Mouse (Mus musculus) frontal cortex, postnatal 14 days (tissue): ENCODE results near the gene Hscb.

Experiments used
- DNase-seq, 2 experiments: peaks; one replicate each; pipeline ENCODE4 v3.0.0; 2022; ENCODE audit warnings: low spot score in 2 of 2

Hscb gene

DNA sequence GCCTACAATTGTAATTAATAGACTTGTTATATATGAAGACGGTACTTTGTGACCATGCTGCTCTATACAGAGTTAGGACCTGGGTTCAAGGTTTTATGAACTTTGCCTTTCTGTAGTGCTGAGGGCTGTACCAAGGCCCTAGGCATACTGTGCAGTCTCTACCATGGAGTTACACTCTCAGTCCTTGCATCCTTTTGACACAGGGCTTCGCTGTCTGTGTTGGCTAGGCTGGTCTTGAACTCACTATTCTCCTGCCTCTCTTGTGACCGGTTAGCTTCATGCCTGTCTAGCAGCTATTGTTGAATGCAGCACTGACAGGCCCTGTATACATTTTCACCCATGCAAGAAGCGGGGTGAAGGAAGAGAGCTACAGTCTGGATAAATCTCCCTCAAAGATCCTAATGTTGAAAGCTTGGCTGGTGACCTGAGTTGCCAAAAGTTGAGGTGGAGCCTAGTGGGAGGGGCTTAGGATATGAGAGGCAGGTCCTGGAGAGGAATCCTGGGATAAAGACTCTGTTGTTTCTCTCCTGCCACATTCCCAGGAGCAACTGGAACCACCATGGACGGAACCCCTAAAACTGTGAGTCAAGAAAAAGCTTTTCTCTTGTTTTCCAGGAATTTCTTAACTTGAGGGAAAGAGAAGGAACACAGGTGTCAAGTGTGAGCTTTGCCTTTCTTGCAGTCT is 8.4 kb downstream of the Hscb start:
- DNase-seq, result no peak

DNA sequence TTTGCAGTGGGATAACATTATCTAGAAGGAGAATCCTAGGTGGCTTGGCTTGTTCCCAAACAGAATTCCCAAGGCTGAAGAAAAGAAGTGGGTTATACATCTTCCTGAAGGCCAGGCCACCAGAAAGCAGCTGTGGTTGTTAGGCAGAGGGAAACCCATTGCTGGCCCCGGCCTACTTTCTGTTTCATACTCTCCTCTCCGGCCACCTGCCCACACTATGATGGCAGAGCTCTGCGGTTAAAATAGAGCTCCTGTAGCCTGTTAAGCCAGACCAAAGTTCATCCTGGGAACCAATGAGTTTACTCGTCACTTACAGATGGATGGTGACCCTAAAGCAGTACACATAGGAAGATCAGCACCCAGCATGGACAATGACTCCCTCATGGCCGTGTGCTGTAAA is 12.0 kb downstream of the Hscb start:
- no peak for DNase-seq

DNA sequence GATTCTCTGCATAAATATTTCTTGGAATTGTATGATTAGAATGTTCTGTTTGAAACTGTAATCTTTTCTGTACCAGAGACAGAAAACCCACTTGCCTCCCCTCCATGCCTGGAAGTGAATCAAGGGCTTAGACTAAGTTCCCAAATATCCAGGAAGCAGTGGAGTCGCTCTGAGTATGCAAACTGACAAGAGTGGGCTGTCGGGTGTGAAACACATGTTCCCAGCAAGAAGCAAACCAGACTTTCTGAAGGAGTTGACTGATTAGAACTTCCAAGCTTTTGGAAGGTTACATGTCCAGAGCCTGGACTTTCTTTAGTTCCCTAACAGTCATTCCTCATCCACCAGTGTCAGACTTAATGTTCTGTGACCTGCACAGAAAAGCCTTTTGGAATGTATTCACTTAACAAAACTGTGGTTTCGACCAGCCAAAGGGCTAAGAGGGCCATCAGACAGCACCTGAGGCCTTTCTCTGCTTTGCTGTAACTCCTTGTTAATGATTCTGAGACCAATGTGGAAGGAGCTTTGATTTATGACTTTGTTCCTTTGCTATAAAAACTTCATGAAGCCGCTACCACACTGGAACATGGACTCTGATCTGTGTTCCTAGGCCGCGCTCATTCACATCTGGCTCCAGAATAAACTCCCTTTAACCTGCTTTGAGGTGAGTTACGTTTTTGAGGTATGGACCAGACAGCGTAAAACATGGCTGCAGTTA is 12.6 kb downstream of the Hscb start:
- no peak for DNase-seq

DNA sequence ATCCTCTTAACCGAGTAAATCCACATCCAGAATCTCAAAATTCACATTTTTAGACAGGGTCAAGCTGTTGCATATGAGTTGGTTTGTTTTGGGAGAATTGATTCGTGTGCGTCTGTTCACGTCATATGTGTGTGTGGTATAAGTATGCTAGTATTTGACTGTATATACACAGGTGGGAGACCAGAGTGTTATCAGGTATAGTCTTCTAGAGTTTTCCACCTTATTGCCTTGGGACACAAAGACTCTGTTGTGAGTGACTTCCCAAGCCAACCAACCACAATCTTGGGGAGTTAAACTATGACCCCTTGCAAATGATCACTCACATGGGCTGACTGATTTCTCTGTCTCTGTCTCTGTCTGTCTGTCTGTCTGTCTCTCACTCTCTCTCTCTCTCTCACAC is 15.2 kb downstream of the Hscb start:
- DNase-seq, result no peak

DNA sequence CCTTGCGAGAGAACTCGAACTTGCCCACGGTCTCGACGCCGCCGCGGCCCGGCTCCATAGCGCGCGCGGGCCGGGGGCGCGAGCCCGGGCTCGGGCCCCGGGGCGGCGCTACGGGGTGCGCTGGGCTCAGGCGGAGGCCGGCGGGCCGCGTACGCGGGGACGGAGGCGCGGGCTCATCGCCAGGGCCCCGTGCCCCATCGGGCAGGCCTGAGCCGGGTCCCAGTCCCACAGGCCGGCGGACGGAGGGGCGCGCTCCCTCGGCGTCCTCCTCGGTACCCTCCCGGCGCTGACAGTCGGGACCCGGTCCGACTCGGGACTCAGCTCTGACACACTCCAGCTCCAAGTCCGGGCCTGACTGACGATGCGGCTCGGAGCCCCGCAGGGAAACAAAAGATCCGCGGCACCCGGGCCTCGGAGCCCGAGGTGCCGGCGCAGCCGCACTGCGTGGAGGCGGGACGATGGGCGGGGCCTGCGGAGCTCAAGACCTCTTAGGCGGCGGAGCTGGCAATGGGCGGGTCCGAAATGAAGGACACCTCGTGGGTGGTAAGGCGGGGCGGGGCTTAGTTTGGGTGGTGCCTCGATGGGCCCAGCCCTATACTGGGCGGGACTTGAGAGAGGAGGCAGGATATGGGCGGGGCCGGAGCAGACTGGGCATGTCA is 29.8 kb downstream of the Hscb start, which contains the start of gene Ulk1:
Ulk1 (minus strand) TSS at position 431 of the 659 bp plus-strand sequence.
- DNase-seq, result peak; percentile 99

DNA sequence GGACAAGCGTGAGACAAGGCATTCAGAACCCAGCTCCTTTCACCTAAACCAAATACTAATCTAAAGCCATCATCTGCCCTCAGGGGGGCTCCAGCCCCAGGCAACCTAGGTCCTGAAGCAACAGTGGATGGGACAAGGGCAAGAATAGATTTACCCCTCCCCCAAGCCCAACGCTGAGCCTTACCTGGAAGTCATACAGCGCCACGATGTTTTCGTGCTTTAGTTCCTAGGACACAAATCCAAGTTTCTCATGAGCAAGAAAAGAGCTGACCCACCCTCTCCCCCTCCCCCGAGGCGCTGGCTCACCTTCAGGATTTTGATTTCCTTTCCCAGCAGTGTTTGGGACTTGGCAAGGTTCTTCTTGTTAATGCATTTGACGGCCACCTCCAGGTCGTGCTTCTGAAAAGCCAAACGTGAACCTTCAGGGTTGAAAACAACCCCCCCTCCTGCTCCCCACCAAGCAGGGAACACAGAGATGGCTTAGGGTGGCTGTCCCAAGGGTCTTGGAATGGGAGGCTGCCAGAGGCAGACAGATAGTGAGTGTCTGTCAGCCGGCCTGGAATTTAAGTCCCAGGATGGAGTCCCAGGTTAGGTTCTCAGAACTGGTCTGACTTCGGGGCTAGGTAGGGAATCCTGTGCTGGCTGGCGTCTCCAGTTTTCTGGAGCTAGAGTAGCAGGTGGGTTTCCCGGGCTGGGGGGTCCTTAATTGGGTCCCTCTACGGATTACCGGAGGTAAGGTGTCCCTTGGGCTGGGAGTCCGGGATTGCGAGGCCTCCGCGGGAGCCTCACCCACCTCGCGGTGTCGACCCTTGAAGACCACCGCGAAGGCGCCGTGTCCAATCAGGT is 30.5 kb downstream of the Hscb start:
- no peak for DNase-seq

DNA sequence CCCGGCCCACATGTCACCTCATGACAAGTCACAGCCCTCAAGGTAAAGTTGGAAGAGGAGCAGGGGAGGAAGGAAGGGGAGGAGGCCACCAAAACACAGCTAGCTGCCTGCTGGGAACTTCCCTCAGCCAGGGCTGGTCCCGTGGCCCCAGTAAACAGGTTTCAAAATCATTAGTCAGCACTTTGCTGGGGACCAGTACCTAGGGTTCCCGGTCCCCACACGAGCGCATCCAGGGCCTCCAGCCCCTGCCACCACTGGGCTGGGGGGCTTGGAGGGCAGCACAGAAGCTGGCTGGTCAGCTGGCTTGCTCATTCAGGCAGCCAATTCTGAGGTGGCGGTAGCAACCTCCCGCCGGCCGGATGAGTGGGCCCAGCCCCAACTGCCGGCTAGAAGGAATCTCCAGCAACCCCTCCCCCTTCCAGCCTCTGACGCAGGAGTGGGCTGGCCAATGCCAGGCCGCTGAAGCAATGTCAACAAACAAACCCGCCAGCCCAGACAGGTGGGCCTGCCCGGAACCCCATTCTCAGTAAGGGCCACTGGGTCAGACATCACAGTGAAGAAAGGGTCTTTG is 31.4 kb downstream of the Hscb start:
- DNase-seq, result peak; percentile 71 to 74

DNA sequence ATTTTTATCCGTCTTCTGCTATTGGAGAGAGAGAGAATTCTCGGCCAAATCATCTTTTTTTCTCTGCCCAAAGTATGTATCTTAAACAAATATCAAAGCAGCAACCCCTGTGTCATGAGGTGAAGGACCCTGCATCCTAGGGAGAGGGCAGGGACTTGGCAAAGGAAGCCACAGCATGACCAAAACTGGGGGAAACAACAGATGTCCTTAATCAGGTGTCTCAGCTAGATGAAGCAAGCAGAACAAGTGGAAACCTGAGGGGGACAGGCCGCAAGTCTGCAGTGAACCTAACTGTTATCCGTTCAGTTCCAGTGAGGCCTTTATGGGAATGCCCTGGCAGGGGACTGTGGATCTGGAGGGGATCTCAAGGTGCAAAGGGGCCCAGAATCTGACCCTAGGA is 32.1 kb downstream of the Hscb start:
- DNase-seq, result no peak

DNA sequence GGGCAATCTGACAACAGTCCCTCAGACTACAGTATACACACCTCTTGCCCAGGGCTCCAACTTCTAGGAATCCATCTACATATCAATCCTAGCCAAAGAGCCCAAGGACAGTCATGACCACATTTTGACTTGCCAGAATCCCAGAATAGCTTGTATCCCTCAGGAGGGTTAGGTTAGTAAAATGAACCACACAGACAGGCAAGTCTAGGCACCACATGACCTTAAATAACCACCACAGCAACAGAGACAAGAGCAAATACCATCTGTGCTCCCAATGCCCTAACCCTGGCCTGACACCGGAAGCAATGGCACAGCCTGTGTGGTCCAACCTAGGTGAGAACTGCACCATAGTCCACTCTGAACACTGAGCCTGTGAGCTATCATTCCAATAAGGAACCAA is 32.9 kb downstream of the Hscb start:
- no peak for DNase-seq

DNA sequence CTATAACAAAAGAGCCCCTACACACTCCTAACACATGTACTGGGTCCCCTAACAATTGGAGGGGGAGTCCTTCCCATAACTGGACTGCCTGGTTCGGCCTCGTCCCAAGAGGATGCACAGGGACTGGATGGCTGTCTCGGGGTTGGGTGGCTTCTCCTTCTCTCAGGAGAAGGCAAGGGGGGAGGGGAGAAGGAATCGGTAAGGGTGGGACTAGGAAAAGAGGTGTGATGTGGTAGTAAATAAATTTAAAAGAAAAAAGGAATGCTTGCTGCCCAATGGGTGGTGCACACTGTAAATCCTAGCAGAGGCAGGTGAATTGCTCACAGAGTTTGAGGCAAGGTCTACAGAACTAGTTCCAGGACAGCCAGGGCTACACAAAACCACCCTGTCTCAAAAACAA is 33.4 kb downstream of the Hscb start:
- no peak for DNase-seq

DNA sequence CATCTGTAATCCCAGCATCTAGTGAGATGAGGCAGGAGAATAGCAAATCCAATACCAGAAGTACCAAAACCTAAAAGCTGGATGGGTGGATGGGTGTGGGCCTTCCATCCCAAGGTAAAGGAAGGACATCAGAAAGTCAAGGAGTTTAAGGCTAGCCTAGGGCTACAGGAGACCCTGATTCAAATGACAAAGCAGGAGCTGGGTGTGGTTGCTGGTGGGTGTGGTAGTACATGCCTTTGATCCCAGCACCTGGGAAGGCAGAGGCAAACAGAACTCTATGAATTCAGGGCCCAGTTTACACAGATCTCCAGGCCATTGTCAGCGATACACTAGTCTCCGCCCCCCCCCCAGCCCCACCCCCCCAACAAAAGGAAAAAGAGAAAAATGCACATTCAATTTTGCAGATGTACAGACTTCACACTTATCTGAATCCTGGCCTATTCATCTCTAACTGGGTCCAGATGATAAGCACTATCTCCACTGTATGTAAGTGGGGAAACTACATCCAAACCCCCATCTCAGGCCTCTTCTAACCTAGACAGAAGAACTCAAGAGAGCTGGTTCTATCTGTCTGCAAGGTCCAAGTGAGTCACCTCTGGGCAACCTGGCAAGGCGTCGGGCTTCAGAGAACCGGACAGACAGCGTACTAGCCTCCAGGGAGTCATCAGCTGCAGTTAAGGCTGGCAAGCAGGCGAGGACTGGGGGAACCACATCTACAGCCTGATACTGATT is 35.4 kb downstream of the Hscb start:
- DNase-seq, result no peak

DNA sequence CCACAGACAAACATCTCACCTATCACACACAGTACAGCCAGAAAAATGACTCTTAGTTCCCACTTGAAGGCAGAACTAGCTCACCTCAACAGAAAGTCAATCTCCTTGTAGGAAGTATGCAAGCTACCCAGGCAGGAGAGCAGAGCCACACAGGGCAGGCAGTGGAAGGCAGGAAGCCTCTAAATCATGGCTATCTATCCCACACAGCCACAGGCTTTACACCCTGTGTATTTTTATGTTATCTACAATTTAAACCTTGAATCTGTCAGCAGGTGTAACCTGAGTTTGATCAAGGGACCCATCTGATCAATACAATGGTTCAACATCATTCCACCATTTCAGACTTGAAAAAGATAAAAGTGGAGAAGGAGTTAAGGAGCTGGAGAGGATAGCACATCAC is 36.8 kb downstream of the Hscb start:
- no peak for DNase-seq

DNA sequence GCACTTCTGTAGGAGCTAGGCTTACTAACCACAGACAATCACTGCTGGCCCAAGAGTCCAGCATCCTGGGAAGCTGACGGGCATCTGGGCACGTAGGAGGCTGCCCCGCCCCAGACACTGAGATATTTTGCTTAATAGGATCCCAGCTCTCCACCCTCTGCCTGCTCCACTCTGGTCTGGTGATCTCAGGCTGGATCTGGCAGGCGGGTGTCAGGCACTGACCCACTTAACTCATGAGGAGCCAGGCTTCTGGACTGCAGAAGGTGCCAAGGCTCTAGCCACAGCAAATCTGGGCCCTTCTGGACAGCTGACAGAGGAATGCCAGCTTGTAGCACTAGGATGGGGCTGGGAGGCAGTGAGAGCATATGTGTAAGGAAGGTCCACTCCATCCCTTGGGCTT is 37.4 kb downstream of the Hscb start:
- DNase-seq, result no peak

DNA sequence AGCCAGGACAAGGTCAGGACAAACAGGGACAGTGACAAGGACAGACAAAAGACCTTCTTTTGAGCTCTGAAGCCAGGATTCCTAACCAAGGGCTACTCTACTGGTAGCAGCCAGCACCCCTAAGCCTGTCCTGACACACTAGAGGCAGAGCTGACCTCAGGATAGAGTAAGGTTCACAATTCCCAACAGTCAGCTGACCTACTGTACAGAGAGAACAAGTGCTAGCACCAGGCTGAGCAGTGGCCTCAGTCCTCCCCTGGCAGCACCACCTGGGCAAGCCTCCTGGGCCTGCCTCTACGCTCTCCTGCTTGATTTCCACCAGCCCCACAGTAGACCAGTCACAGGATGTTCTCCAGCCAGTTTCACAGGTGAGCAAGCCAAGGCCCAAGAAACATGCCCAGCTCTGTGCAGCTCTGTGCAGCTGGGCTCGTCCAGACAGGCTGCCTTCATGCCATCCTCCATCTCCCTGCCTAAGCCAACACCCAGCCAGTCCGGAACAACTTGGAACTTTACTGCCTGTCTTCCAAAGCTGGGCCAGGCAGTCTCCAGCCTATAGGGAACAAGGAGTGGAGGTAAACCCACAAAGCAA is 38.4 kb downstream of the Hscb start:
- DNase-seq, result no peak

DNA sequence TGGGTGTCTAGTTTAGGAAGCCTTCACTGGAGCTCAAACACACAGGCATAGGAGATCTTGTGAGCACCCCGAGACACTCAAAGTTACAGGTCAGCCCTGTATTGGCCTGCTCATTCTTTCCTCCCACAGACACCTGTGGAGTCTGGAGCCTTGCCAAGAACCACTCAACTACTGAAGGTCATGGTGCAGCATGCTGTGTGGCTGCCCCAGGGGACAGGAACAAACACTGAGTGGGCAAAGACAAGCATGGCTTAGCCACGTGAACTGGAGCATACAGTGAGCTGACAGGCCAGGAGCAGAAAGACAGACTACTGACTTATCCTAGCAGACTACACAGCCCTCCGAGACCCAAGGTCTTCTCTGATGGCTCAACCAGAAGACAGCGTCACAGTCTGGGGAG is 41.9 kb downstream of the Hscb start:
- no peak for DNase-seq

DNA sequence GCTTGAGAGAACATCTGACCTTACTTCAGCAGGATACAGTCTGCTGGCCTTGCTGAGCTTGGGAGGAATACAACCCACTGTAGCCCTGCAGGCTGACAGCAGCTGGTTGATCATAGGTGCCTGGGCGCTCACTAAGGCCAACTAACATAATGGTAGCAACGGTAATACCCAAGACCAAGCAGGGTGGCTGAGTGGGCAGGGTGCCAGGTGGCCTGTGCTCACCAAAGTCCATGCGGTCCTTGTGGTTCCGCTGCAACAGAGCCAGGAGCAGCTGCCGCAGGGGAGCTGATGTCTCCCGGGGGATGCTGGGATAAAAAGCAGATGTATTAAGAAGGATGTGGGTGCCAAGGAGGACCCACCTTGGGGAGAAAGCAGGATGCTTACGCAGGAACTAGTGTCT is 45.2 kb downstream of the Hscb start:
- DNase-seq, result no peak

DNA sequence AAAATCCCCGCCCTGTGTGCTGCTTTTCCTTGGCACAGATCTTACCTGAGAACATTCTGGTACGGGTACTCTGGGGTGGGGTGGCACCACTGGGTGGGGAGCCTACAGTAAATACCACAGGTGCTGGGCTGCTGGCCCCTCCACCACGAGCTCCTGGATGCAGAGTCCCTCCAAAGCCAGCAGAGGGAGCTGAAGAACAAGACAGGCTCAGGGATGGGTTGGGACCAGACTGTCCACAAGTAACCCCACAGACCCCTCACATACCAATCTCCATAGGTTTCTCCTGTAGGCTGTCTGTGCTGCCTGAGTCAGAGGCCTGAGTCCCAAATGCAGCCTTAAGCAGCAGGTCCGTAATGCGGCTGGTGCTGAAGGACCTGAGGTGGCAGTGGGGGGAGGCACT is 50.9 kb downstream of the Hscb start:
- no peak for DNase-seq

DNA sequence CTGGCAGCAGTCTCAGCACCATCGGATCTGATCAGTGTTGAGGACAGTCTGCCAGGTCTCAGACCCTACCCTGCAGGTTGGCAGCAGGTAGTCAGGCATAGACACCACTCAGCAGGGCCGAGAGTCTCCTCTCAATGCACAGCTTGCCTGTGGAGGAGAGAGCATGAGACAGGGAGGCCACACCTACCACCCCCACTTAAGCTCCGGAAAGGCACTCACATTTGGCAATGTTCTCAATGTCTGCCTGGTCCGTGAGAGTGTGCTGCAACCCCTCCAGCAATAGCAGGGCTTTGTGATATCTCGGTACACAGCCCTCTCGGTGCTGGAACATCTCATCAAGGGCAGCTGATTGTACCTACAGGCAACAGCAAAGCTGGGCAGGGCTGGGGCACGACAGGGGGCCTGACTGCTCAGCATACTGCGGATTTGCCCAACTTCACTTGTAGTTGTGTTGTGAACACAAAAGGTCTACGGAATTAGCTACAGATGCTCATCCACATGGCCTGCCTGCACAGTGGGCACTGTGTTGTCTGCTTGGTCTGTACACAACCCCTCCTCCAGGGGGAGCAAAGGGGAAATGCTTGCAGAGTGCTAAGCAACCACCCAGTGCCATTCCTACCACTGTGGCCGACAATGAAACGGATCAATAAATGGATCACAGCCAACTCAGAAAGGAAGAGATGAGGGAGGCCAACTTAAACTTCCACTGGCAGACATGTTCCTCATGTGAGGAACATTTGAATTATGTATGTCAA is 53.3 kb downstream of the Hscb start:
- no peak for DNase-seq

DNA sequence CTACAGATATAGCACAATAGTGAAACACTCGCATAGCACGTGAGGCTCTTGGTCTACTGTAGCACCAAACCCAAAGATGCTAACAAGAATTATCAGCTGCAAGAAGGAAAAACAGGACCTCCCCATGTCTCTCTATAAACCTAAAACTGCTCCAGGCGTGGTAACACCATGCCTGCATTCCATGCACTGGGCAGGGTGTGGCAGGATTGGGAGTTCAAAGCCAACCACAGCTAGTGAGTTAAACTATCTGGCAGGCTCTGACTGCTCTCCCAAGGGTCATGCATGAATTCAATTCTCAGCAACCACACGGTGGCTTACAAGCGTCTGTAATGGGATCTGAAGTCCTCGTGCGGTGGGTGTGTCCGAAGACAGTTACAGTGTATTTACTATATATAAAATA is 56.4 kb downstream of the Hscb start:
- DNase-seq, result no peak
